Mouse (Mus musculus): ENCODE data around the gene Zfp830. TPM values are rescaled to one million over a fixed set of nuclear protein-coding genes. Genes with fewer than 3 reads are reported as not detected.

Gene Zfp830
- 20.1 and 20.8 TPM in 2 replicates for total RNA-seq (2015)
- 46.3 and 54.1 TPM in 2 replicates for total RNA-seq (2017)

DNA sequence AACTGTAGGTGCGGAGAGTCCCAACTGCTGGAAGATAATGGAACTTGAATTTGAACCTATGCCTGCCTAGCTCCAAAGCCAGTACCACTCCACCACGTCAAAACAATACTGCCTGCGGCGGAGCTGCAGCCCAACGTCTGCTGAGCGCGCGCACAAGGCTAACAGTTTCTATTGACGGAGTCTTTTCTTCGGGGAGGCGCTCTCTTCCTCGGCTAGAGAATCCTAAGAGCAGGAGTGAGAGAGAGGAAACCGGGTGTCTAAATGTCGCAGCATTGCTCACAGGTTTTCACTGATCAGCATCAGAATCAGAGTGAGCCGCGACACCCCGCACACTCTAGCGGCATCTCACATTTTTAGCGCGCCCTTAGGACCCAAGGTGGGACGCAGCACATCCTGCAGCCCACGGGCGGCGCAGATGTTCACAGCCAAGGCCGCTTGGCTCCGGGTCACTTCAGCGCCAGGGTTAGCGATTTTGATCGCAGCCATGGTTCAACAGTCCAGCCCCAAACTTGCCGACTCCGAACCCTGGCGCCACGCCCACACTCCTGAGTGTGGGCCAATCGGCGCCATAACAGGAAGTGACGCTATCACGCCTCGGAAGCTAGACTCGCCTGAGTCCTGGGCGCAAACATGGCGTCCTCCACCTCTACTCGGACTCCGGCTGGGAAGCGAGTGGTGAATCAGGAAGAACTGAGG lies at the start of gene Zfp830, which contains the start of gene Cct6b:
Gene Zfp830, plus strand, starts transcription at position 604 of the 696 bp plus-strand sequence.
Gene Cct6b, minus strand, starts transcription at position 580 of the 696 bp plus-strand sequence.
- ATAC-seq (replicated peaks; ENCODE audit: poor library complexity) = peak; percentile 95

DNA sequence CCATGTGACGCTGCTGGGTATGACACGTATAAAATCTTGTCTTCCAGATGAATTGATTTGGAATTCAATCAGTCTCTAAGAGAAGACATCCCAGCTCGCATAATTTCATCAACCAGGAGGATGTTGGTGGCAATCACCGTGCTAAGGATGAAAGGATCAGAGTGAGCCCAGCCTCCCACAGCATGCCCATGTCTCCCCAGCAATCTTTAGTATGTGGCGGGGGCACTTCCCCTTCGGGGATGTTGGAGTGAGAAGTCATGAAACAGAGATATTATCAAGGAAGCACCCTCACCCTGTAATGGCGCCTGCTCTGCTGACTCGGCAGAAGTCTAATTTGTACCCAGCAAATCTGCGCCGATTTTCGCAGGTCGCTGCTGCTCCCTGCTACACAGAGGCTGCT lies 44.9 kb upstream of the Zfp830 start:
- ATAC-seq (replicated peaks; ENCODE audit: poor library complexity) = peak; percentile 44; the same call in 1 of the 2 replicates

DNA sequence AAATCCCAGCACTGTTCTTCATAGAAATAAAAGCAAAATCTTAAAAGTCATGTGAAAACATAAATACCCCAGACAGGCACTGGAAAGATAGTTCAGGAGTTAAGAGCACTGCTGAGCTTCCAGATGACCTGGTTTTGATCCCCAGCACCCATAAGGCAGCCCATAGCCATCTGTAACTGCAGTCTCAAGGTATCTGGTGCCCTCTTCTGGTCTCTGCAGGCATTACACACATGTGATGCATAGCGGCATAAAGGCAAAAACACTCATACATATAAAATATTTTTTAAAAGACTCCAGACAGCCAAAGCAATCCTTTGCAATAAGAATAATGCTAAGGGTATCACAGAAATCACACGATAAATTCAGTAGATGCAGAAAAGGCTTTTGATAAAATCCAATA lies 37.3 kb upstream of the Zfp830 start:
- ATAC-seq (replicated peaks; ENCODE audit: poor library complexity) = no peak

DNA sequence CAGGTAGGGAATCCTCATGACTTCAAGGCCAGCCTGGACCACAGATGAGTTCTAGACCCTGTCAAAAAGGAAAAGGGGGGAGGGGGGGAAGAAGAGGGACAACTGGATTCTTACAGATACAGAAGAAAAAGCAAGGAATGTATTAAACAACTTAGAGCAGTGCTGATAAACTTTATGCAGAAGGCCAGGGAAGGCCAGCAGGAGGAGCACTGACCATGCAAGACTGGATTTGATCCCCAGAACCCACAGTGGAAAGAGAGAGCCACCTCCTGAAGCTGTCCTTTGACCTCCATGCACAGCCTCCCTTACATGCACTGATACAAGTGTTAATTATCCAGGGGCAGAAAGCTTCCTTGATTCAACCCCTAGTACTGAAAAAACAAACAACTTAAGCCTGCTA lies 29.9 kb upstream of the Zfp830 start:
- no peak for ATAC-seq (replicated peaks; ENCODE audit: poor library complexity)

DNA sequence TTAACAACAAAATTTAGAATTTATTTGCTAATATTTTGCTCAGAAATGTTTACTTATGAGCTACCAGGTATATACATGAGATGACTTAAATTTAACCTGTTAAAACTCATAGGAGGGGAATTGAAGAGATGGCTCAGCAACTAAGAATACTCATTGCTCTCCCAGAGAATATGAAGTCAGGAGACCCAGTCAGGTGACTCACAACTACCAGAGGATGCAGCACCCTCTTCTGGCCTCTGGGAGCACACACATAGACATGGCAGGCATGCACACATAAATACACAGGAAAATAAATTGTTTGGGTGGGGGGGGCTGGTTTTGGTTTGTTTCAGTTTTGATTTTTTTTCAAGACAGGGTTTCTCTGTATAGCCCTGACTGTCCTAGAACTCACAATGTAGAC lies 25.1 kb upstream of the Zfp830 start:
- no peak for ATAC-seq (replicated peaks; ENCODE audit: poor library complexity)

DNA sequence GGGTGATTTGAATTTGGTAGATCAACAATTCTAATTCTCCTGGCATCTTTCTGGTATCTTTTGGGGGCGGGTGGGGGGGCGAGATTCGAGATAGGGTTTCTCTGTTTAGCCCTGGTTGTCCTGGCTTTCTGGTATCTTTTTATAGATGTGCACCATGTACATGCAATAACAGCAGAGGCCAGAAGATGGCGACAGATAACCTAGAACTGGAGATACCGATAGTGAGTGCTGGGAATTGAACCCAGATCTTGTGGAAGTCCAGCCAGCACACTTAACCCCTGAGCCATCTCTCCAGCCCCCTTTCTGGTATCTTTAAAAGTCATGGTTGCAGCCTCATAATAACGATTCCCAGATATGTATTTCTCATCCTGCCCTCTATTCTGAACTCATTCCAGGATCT lies 18.0 kb upstream of the Zfp830 start:
- peak; percentile 87 for ATAC-seq (replicated peaks; ENCODE audit: poor library complexity)

DNA sequence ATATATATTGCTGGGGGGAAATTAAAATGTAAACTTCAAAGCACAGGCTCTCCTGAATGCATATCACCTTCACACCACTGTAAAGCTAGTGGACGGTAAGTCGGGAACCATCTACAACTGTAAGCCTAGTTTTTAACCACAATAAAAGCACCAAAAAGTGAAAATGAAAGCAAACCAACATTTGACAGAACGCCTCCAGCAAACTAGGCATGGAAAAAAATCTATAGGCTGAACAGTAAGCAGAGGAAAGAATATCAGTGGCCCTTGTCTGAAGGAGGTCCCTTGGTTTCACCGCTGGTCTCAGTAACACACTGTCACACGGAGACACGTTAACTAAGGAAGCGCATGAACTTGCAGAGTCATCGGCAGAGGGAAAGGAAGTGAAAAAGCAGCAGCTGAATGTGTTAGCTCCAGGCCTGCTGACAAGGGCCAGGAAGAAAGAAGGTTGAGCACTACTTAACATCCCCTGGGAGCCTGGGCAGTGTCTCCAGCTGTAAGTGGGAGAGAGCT lies 17.2 kb upstream of the Zfp830 start:
- peak; percentile 92 for ATAC-seq (replicated peaks; ENCODE audit: poor library complexity)

DNA sequence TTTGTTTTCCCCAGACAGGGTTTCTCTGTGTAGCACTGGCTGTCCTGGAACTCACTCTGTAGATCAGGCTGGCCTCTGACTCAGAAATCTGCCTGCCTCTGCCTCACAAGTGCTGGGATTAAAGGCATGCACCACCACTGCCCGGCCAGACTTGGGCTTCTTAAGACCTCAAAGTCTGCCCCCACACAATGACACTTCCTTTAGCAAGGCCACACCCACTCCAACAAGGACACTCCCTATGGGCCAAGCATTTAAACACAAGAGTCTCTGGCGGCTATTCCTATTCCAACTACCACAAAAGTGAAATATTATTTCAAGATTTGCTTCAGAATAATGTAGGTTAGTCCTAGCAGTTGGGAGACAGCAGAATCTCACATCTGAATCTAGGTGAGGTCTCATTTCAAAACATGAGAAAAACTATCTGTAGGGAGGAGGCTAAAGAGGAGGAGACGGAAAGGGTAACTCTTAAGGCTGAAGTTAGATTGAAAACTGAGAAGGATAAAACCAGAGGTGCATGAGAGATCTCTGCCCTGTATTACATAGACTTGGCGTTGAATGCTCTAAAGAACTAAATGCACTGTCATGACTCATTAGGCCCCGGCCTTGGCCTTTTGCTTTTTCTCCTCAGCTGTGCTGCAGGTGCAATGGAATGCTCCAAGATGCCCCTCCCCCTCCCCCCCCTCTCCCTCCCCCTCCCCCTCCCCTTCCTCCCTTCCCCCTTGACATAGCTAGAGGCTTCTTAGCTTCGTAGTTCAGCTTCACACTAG lies 11.6 kb upstream of the Zfp830 start:
- ATAC-seq (replicated peaks; ENCODE audit: poor library complexity) = peak; percentile 58

DNA sequence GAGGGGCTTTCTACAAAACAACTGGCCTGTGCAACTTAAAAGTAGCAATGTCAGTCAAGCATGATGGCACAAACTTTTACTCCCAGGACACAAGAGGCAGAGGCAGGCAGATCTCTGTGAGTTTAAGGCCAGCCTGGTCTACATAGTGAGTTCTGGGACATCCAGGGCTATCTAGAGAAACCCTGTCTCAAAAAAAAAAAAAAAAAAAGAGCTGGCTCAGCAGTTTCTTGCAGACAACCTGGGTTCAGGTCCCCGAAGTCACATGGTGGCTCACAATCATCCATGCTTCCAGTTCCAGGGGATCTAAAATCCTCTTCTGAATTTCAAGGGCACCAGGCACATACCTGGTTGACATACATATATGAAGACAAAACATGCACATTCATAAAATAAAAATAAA lies 8.2 kb upstream of the Zfp830 start:
- no peak for ATAC-seq (replicated peaks; ENCODE audit: poor library complexity)

DNA sequence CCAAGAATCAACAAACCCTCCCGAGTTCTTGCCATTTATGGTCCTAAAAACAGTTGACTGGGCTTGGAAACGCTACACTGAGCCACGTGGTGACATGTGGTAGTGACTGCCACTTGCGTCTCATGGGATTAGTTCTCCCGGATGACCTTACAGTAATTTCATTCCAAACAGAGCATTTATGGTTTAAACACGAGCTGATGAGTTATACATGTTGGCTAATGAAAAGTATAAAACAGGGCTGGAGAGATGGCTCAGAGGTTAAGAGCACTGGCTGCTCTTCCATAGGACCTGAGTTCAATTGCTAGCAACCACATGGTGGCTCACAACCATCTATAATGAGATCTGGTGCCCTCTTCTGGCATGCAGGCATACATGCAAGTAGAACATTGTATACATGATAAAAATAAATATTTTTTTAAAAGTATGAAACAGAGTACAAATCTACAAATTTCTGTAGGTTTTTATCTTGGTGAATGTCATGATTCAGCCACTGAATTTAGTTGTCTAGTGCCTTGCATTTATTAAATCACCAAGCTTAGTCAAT lies 1.8 kb upstream of the Zfp830 start:
- ATAC-seq (replicated peaks; ENCODE audit: poor library complexity) = no peak

DNA sequence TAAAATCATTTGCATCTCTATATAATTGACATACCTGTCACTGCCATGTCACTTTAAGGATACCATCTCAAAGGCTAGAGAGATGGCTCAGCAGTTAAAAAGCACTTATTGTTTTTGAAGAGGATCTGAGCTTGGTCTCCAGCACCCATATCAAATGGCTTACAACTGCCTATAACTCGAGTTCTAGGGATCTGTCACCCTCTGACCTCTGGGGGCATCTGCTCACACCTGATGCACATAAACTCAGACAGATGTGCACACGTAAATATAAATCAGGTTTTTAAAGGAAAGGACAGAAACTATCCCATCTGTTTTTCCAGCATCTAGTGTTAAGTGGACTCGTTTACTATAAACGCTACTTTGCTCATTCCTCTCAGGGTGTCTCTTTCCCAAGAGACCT lies 884 bp upstream of the Zfp830 start:
- no peak for ATAC-seq (replicated peaks; ENCODE audit: poor library complexity)

DNA sequence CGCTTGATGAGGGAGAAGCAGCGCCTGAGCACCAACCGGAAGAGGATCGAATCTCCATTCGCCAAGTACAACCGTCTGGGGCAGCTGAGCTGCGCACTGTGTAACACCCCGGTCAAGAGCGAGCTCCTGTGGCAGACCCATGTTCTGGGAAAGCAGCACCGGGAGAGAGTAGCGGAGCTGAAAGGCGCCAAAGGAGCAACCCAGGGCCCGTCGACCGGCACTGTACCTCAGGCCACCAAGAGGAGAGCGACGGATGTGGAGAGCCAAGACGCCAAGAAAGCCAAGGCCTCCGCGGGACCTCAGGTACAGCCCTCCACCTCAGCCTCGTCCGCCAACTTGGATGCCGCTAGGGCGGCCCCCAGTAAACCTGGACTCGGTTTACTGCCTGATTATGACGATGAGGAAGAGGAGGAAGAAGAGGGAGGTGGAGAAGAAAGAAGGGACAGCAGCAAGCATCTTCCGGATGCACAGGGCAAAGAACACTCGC lies 336 bp downstream of the Zfp830 start:
- ATAC-seq (replicated peaks; ENCODE audit: poor library complexity) = peak; percentile 37

DNA sequence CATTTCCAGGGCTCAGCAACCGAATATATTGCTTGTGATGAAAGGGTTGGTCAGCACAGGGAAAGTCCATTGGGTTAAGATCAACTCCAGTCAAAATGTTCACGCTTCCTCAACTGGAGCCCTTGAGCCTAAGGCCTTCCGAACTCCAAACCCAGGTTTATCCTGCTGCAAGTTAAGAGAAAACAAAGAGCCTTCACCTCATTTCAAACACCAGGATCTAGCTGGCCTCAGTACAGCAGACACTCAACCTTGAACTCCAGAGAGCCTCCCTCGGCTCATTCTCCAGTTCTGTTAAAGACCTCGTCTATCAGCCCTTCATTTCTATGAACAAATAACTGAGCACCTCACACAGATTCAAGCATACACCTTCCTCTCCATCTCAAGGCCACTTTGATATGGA lies 16.0 kb downstream of the Zfp830 start:
- no peak for ATAC-seq (replicated peaks; ENCODE audit: poor library complexity)

DNA sequence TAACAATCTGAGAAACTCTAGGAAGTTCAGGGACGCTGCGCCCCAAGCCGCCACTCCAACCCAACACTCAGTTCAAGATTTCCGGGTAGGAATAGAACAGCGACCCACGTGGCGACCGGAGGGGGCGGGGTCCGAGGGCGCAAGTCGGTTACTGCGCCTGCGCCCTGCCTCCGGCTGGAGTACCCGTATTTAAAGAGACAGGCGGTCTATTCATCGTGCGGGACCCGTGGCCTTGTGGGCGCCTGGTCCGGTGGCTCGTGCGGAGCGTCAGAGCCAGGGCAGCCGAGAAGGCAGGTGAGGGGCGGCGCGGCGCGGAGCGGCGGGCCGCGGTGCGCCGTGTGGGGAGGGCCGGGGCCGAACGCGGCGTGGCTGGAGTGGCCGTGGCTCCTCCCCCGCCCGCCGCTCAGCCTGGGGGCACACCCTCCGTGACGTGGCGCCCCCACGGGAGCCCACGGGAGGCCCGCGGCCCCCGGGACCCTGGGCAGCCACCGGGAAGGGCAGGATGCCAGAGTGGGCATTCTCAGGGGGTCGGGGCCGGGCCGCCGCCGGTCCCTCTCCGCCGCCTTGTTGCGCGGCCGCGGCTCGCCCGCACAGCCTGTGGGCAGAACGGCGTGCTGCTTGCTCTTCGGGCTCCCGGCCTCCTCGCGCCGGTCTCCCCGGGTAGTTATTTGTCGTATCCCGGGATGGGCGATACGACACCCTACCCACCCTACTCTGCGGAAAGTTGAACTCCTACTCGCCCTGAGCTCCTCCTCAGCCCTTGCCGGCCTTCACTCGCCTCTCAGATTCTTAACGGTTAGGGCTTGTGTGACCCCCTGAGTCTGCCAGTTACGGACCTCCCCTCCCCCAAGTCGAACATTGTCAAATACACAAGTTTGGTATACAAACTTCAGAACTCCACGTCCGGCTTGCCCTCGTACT lies 17.1 kb downstream of the Zfp830 start, which contains the start of gene Lig3:
Gene Lig3, plus strand, starts transcription at position 126 of the 921 bp plus-strand sequence.
- peak; percentile 92 for ATAC-seq (replicated peaks; ENCODE audit: poor library complexity)

DNA sequence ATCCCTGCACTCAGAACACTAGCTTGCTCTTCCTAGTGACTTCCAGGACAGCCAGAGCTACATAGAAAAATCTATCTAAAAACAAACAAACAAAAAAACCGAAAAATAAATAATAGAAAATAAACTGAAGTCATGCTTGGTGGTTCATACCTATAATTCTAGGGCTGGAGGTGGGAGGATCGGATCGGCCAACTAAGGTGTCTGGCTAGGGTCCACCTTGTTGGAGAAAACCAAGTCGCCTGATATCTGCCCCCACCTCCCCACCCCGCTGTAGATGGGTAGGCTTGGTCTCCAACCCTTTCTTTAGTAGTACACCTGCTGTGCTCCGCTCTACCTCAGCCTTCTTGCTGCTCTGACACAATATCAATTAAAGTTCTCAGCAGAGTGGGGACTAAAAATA lies 18.1 kb downstream of the Zfp830 start:
- no peak for ATAC-seq (replicated peaks; ENCODE audit: poor library complexity)

DNA sequence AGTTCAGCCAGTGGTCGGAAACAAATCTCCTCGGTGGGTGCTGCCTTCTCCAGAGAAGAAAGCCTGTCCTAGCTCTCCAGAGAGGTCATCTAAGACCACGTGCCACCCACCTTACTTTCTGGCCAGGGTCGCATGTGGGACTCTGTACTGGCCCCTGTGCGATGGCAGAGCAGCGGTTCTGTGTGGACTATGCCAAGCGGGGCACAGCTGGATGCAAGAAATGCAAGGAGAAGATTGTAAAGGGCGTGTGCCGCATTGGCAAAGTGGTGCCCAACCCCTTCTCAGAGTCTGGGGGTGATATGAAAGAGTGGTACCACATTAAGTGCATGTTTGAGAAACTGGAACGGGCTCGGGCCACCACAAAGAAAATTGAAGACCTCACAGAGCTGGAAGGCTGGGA lies 19.3 kb downstream of the Zfp830 start:
- no peak for ATAC-seq (replicated peaks; ENCODE audit: poor library complexity)

DNA sequence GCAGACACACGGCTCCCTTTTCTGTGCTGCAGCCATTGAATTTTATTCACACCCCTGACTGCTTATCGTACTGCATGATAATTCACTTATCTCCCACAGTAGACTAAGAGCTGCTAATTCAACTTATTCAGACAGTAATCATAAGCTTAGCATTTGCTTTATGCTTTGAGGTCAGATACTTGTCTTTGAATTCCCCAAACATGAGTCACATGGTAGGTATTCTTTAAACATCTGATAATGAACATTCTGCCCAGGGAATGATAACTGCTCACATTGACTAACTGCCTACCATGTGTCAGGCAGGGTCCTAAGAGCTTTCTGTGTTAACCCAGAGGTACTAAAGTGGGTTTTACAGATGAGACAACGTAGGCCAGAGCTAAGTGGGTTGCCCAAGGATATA lies 42.5 kb downstream of the Zfp830 start:
- ATAC-seq (replicated peaks; ENCODE audit: poor library complexity) = peak; percentile 30

DNA sequence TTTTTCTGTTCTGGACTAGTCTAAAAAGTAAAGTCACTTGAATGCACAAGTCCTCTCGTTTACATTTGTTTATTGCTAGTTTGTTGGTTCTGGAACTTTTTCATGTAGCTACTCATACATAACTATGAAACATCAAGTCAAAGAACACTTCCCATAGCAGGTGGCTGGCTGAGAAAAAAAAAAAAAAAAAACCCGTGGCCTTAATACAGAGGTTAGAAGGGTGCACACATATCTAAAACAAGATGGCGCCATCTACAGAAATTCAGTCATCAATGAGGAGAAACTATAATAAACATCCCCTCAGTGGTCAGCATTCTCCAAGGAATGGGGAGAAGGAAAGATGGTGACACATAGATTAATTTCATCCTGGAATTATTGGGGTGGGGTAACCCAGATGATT lies 43.2 kb downstream of the Zfp830 start:
- no peak for ATAC-seq (replicated peaks; ENCODE audit: poor library complexity)

DNA sequence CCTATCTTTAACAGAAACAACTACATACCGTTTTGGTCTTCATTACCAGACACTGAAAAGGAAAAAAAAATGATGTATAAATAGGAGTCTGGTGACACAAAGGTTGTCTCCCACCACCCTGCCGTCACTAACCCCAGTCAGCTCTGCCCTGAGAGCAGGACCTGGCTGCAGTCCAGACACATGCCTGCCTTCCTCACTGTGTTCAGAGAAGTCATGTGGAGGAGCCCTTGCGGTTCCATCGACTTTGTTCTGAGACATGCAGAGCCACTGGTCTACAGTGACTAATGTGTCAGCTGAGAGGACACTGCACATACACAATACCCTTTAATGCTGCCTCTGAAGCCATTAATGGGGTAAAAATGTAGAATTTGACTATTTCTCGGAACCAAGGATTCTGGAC lies 44.3 kb downstream of the Zfp830 start:
- no peak for ATAC-seq (replicated peaks; ENCODE audit: poor library complexity)
